Mouse (Mus musculus) megakaryocyte-erythroid progenitor cell, adult 5-6 weeks (primary cell): ENCODE measurements around the gene Fbxw19. TPM values are rescaled to one million over a fixed set of nuclear protein-coding genes. Genes with fewer than 3 reads are reported as not detected.
"Not testable (repeated sequence)": the region's sequence is repeated elsewhere in the genome, so short reads cannot be mapped to it uniquely, and the experiment has no call there.

Experiments used
- ATAC-seq: replicated peaks from 2 replicates; pipeline ENCODE4 v1.8.0; 2016; ENCODE audit warnings: mild to moderate bottlenecking, inconsistent platforms; ENCODE audit not compliant: severe bottlenecking, poor library complexity, low FRiP score, low TSS enrichment
- total RNA-seq, 2 experiments: library from RNA; stranded (forward) in 1 of 2; stranded (reverse) in 1 of 2; fragments of 200-1000, 215-1000 nt in 1 of 2; fragments of >200 nt in 1 of 2; fragmentation: Nextera tagmentation in 1 of 2; gene quantifications; 2 replicates each; pipeline ENCODE4 v1.2.3; 2014 to 2017

Gene Fbxw19
- not detected in 2 replicates for total RNA-seq (2014; fragmentation: Nextera tagmentation)
- total RNA-seq (2017) = not detected in 2 replicates

GRCm38 (mm10) chr9:109495775-109496174, at the start of gene Fbxw19:
Fbxw19 (minus strand) TSS chr9:109495875.
- ATAC-seq = not testable (repeated sequence)

DNA sequence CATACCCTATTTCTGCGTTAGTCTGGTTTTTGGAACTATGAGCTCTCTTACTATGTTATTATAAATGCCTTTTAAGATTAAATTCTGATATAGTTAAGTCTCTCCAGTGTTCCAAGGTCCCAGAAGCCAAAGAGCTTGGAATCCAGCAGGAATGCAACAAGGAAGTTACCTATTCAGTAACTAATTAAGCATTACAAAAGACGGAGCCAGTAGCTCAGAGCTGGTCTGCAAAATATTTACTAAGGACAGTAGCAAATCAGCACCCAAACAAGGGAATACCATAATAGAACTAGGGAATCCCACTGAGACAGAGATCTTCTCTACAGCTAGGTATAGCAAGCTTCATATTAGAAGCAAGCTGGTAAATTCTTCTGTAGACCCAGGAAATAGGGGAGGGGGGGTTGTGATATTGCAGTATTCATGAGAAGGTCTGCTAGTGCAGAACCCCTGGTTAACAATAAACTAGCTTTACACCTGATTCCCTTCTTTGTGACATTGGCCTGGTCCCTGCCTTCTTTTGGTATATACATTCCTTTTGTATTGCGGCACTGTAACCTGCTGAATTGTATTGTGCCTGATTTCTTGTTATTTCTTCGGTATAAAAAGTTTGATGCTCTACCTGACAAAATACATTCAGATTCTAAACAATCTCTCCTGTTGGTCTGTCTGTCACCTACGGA, 27.9 kb upstream of the Fbxw19 start:
- no peak for ATAC-seq

DNA sequence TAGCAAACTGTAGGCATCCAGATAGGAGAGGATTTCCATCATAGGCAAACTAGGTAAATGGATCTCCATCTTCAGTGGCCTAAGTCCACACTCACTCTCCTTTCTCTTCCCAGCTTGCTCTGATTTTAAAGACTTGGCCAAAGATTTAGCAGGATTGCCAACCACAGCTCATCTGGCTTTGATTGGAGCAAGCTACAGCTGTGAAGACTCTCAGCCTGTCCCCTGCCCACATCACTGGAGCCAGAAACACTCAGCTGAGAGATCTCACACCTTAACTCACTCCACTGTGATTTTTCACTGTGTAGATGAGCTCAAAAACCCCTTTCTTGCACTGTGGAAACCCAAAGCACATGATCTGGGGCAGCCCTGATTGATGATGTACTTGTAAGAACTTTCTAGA, 46.6 kb downstream of the Fbxw19 start, which contains the start of gene Fbxw16:
Gene Fbxw16 (minus strand): TSS at position 101 of the 400 bp plus-strand sequence.
- no peak for ATAC-seq

- no peak for ATAC-seq
These were observed 62.7 kb downstream of the Fbxw19 start for GRCm38 (mm10) chr9:109432956-109433355.

Other genes with a start within 250 kb of the Fbxw19 start
- not detected in 2 replicates for gene Fbxw14, start 208.2 kb downstream of the Fbxw19 start, total RNA-seq (2014; fragmentation: Nextera tagmentation)
- gene Fbxw14, start 208.2 kb downstream of the Fbxw19 start, total RNA-seq (2017) = not detected in 2 replicates
- gene Fbxw28, start 156.2 kb downstream of the Fbxw19 start, total RNA-seq (2014; fragmentation: Nextera tagmentation) = not detected in 2 replicates
- gene Fbxw28, start 156.2 kb downstream of the Fbxw19 start, total RNA-seq (2017) = not detected in 2 replicates
- gene Fbxw22, start 91.6 kb downstream of the Fbxw19 start, total RNA-seq (2014; fragmentation: Nextera tagmentation) = not detected in 2 replicates
- gene Fbxw22, start 91.6 kb downstream of the Fbxw19 start, total RNA-seq (2017) = not detected in 2 replicates
- not detected in 2 replicates for gene Fbxw16, start 46.7 kb downstream of the Fbxw19 start, total RNA-seq (2014; fragmentation: Nextera tagmentation)
- gene Fbxw16, start 46.7 kb downstream of the Fbxw19 start, total RNA-seq (2017) = not detected in 2 replicates
- not detected in 2 replicates for gene Fbxw15, start 72.4 kb upstream of the Fbxw19 start, total RNA-seq (2014; fragmentation: Nextera tagmentation)
- gene Fbxw15, start 72.4 kb upstream of the Fbxw19 start, total RNA-seq (2017) = not detected in 2 replicates
- not detected in 2 replicates for gene Fbxw24, start 130.2 kb upstream of the Fbxw19 start, total RNA-seq (2014; fragmentation: Nextera tagmentation)
- gene Fbxw24, start 130.2 kb upstream of the Fbxw19 start, total RNA-seq (2017) = not detected in 2 replicates
- not detected in 2 replicates for gene Fbxw25, start 168.8 kb upstream of the Fbxw19 start, total RNA-seq (2014; fragmentation: Nextera tagmentation)
- not detected in 2 replicates for gene Fbxw25, start 168.8 kb upstream of the Fbxw19 start, total RNA-seq (2017)
- not detected in 2 replicates for gene Fbxw18, start 206.8 kb upstream of the Fbxw19 start, total RNA-seq (2014; fragmentation: Nextera tagmentation)
- gene Fbxw18, start 206.8 kb upstream of the Fbxw19 start, total RNA-seq (2017) = not detected in 2 replicates